Mouse (Mus musculus) liver, embryonic 13.5 days (tissue): ENCODE measurements around the gene Rpl27a. TPM values are rescaled to one million over a fixed set of nuclear protein-coding genes. Genes with fewer than 3 reads are reported as not detected.

Source experiments
- ATAC-seq: fragments of 200-750 bp; cut with Nextera tagmentation; 2 replicates; pipeline ENCODE4 v1.8.0; 2017; ENCODE audit warnings: low read depth, mild to moderate bottlenecking, moderate number of reproducible peaks, moderate library complexity
- DNase-seq: peaks from one replicate; pipeline ENCODE4 v3.0.0; 2022
- H3K27ac ChIP-seq: fragments of 300-500 bp; sonication (generic); 2 replicates; pipeline ENCODE4 v1.5.1; 2015; ENCODE audit warnings: moderate library complexity, mild to moderate bottlenecking, inconsistent platforms
- H3K27me3 ChIP-seq: fragments of 300-500 bp; sonication (generic); 2 replicates; pipeline ENCODE4 v1.6.1; 2015; ENCODE audit warnings: mild to moderate bottlenecking, inconsistent platforms
- H3K36me3 ChIP-seq: fragments of 300-500 bp; sonication (generic); 2 replicates; pipeline ENCODE4 v1.6.1; 2015; ENCODE audit warnings: mild to moderate bottlenecking, inconsistent platforms
- H3K4me1 ChIP-seq: fragments of 300-500 bp; sonication (generic); replicated peaks from 2 replicates; pipeline ENCODE4 v1.6.1; 2015; ENCODE audit warnings: inconsistent platforms
- H3K4me2 ChIP-seq: fragments of 300-500 bp; sonication (generic); 2 replicates; pipeline ENCODE4 v1.6.1; 2015; ENCODE audit warnings: inconsistent platforms, mild to moderate bottlenecking, moderate library complexity
- H3K4me3 ChIP-seq: fragments of 300-500 bp; sonication (generic); replicated peaks from 2 replicates; pipeline ENCODE4 v1.5.1; 2015; ENCODE audit warnings: mild to moderate bottlenecking, inconsistent platforms
- H3K9ac ChIP-seq: fragments of 300-500 bp; sonication (generic); 2 replicates; pipeline ENCODE4 v1.6.1; 2015; ENCODE audit warnings: mild to moderate bottlenecking, inconsistent platforms
- H3K9me3 ChIP-seq: fragments of 300-500 bp; sonication (generic); replicated peaks from 2 replicates; pipeline ENCODE4 v1.6.1; 2016; ENCODE audit warnings: inconsistent platforms
- WGBS: fragments of 180-500 bp; shearing (Covaris S2); methylation state at CpG from one replicate; pipeline ENCODE4 v1.1.7; 2015; ENCODE audit not compliant: insufficient replicate concordance; 5-methylcytosine and 5-hydroxymethylcytosine counted together
- microRNA-seq: library from miRNA; unstranded; fragments of <30 nt; microRNA quantifications from one replicate; pipeline ENCODE4, GENCODE M21; 2016
- polyA plus RNA-seq: library from polyadenylated mRNA; unstranded; fragments of >200 nt; fragmentation: Nextera tagmentation; extraction: Ambion mirVana; gene quantifications from 2 replicates; pipeline ENCODE4 v1.2.1, GENCODE M21; 2015

The Rpl27a gene
- polyA plus RNA-seq, 1 experiment from 2014 or later: 118 TPM

GRCm38 (mm10) chr7:109566841-109567768, 48.2 kb downstream of the Rpl27a start:
- Histone ChIP-seq H3K27me3 (no peaks in the 10 kb centered on the region), H3K36me3 (0 out of 2 replicates have a peak, but pooled peaks cover 3% of the 10 kb centered on the region), H3K4me1 (peaks cover 47% of the 10 kb centered on the region), H3K9me3 (no peaks in the 10 kb centered on the region), H3K9ac (no peak overlapping the region), H3K4me2 (no peak overlapping the region), H3K4me3 (no peak overlapping the region), H3K27ac (peak overlapping the region; percentile 58)
- ATAC-seq (no peak), DNase-seq (no peak)
- WGBS: 60% methylated on average over 11 of the region's 11 CpGs

GRCm38 (mm10) chr7:109568391-109568892, 49.5 kb downstream of the Rpl27a start:
- WGBS: 76% methylated on average over 4 of the region's 4 CpGs
- Histone ChIP-seq H3K4me2 (no peak overlapping the region), H3K9ac (no peak overlapping the region), H3K27me3 (no peaks in the 10 kb centered on the region), H3K36me3 (0 out of 2 replicates have a peak, but pooled peaks cover 3% of the 10 kb centered on the region), H3K9me3 (no peaks in the 10 kb centered on the region), H3K27ac (no peak overlapping the region), H3K4me3 (no peak overlapping the region), H3K4me1 (peaks cover 34% of the 10 kb centered on the region)
- DNase-seq (no peak), ATAC-seq (peak; percentile 8; the same call in 1 of the 2 replicates)

Small RNAs within 50 kb of the gene (microRNA-seq; reads per million reads assigned to microRNA genes)
- 1.8 reads per million for gene Gm47284

Other genes starting within 250 kb of the Rpl27a start
- gene Stk33, start 80.1 kb upstream of the Rpl27a start, polyA plus RNA-seq: not detected in 2 replicates
- 0.01 TPM in 2 replicates for gene Trim66, start 11.0 kb upstream of the Rpl27a start, polyA plus RNA-seq
- 16.5 and 20.3 TPM in 2 replicates for gene St5, start 184.5 kb downstream of the Rpl27a start, polyA plus RNA-seq
- 51.9 and 53.3 TPM in 2 replicates for gene Akip1, start 184.5 kb downstream of the Rpl27a start, polyA plus RNA-seq
- gene BC051019, start 204.7 kb downstream of the Rpl27a start, polyA plus RNA-seq: 0.07 and 0.08 TPM in 2 replicates
- not detected in 2 replicates for gene Ascl3, start 212.6 kb downstream of the Rpl27a start, polyA plus RNA-seq
- 40.8 and 42.6 TPM in 2 replicates for gene Tmem9b, start 233.7 kb downstream of the Rpl27a start, polyA plus RNA-seq